Mouse (Mus musculus) intestine, embryonic 16.5 days (tissue): ENCODE measurements around the gene Bub1b. TPM values are rescaled to one million over a fixed set of nuclear protein-coding genes. Genes with fewer than 3 reads are reported as not detected.

Source experiments
- ATAC-seq: fragments of 200-750 bp; cut with Nextera tagmentation; 2 replicates; pipeline ENCODE4 v1.8.0; 2017; ENCODE audit warnings: moderate TSS enrichment, moderate library complexity
- H3K27ac ChIP-seq: fragments of 300-500 bp; sonication (generic); 2 replicates; pipeline ENCODE4 v1.5.1; 2014; ENCODE audit warnings: mild to moderate bottlenecking, low read length
- H3K27me3 ChIP-seq: fragments of 300-500 bp; sonication (generic); replicated peaks from 2 replicates; pipeline ENCODE4 v1.6.1; 2014; ENCODE audit warnings: low read length, control low read depth, mixed read lengths; ENCODE audit not compliant: control insufficient read depth, insufficient read depth
- H3K36me3 ChIP-seq: fragments of 300-500 bp; sonication (generic); 2 replicates; pipeline ENCODE4 v1.6.1; 2014; ENCODE audit warnings: low read length, control low read depth; ENCODE audit not compliant: control insufficient read depth, insufficient read depth
- H3K4me1 ChIP-seq: fragments of 300-500 bp; sonication (generic); 2 replicates; pipeline ENCODE4 v1.6.1; 2014; ENCODE audit warnings: low read length, control low read depth, mixed read lengths; ENCODE audit not compliant: control insufficient read depth, insufficient read depth
- H3K4me2 ChIP-seq: fragments of 300-500 bp; sonication (generic); 2 replicates; pipeline ENCODE4 v1.6.1; 2014; ENCODE audit warnings: low read depth, low read length, control low read depth
- H3K4me3 ChIP-seq: fragments of 300-500 bp; sonication (generic); 2 replicates; pipeline ENCODE4 v1.5.1; 2014; ENCODE audit warnings: mild to moderate bottlenecking, low read length
- H3K9ac ChIP-seq: fragments of 300-500 bp; sonication (generic); 2 replicates; pipeline ENCODE4 v1.6.1; 2014; ENCODE audit warnings: low read depth, low read length
- H3K9me3 ChIP-seq: fragments of 300-500 bp; sonication (generic); 2 replicates; pipeline ENCODE4 v1.6.1; 2016; ENCODE audit warnings: low read length, control low read depth; ENCODE audit not compliant: control insufficient read depth
- WGBS: fragments of 180-500 bp; shearing (Covaris S2); extraction: QIAGEN DNeasy Blood & Tissue Kit; methylation state at CpG from one replicate; pipeline ENCODE4 v1.1.7; 2014; 5-methylcytosine and 5-hydroxymethylcytosine counted together
- polyA plus RNA-seq: library from polyadenylated mRNA; unstranded; fragments of >200 nt; fragmentation: Nextera tagmentation; extraction: Ambion mirVana; gene quantifications from 2 replicates; pipeline ENCODE4 v1.2.1, GENCODE M21; 2015

Bub1b gene
- polyA plus RNA-seq, 1 experiment from 2014 or later: 63.6 TPM

DNA sequence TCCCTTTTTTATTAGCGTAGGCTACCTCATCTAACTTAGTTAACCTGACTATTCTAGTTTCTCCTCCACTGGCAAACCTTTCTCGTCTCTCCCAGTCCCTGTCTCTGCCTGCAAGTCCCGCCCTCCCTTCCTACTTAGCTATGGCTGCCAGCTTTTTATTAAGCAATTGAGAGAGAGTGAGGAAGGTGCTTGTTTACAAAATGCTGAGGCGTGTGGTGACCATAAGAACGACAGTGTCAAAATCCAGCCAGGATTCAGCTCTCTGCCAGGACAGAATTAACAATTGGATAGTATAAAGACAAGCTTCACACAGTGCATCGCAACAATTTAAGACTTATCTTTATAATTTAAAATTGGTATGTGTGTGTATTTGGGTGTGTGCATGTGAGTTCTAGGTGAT is 6.1 kb downstream of the Bub1b start:
- Histone ChIP-seq H3K36me3 (peaks cover 23% of the 10 kb centered on the region), H3K4me3 (no peak overlapping the region), H3K4me1 (0 out of 2 replicates have a peak, but pooled peaks cover 9% of the 10 kb centered on the region), H3K9me3 (no peaks in the 10 kb centered on the region), H3K27ac (no peak overlapping the region), H3K9ac (no peak overlapping the region), H3K4me2 (no peak overlapping the region), H3K27me3 (no peaks in the 10 kb centered on the region)
- no peak for ATAC-seq
- 87% methylated on average over 6 of the region's 6 CpGs for WGBS

GRCm38 (mm10) chr2:118606032-118606431 is 8.0 kb downstream of the Bub1b start:
- H3K9ac ChIP-seq: no peak overlapping the region
- no peak for ATAC-seq
- no peak overlapping the region for H3K4me3 ChIP-seq
- H3K4me1 ChIP-seq: 0 out of 2 replicates have a peak, but pooled peaks cover 1% of the 10 kb centered on the region
- H3K4me2 ChIP-seq: no peak overlapping the region
- 83% methylated on average over 2 of the region's 2 CpGs for WGBS
- no peaks in the 10 kb centered on the region for H3K27me3 ChIP-seq
- H3K36me3 ChIP-seq: peaks cover 30% of the 10 kb centered on the region
- no peak overlapping the region for H3K27ac ChIP-seq
- no peaks in the 10 kb centered on the region for H3K9me3 ChIP-seq

DNA sequence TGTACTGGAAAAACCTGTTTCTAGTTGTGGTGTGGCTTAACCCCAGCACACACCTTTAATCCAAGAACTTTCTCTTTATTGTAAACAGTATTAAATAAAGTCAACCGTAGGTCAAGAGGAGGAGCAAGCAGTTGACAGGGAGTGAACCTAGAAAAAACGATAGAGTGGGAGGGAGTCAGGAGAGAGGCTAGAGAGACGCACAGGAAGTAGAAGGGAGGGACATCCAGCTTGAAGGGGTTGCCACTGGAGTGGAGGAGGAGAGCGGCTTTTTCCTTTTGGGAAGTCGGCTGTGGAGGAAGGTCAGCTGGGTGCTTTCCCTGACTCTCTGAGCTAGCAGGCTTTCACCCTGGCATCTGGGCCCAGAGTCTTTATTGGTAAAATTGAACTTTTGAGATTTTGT is 9.0 kb downstream of the Bub1b start:
- Histone ChIP-seq H3K4me2 (no peak overlapping the region), H3K4me1 (no peaks in the 10 kb centered on the region), H3K27me3 (no peaks in the 10 kb centered on the region), H3K36me3 (peaks cover 28% of the 10 kb centered on the region), H3K4me3 (no peak overlapping the region), H3K27ac (no peak overlapping the region), H3K9me3 (no peaks in the 10 kb centered on the region), H3K9ac (no peak overlapping the region)
- no peak for ATAC-seq
- WGBS: 59% methylated on average over 5 of the region's 5 CpGs

GRCm38 (mm10) chr2:118618013-118618412 is 20.0 kb downstream of the Bub1b start:
- Histone ChIP-seq H3K27ac (no peak overlapping the region), H3K4me2 (no peak overlapping the region), H3K27me3 (no peaks in the 10 kb centered on the region), H3K4me1 (no peaks in the 10 kb centered on the region), H3K9me3 (no peaks in the 10 kb centered on the region), H3K9ac (no peak overlapping the region), H3K36me3 (peaks cover 31% of the 10 kb centered on the region), H3K4me3 (no peak overlapping the region)
- 86% methylated on average over 5 of the region's 5 CpGs for WGBS
- no peak for ATAC-seq

GRCm38 (mm10) chr2:118620101-118620500 is 22.1 kb downstream of the Bub1b start:
- no peak overlapping the region for H3K4me2 ChIP-seq
- H3K4me3 ChIP-seq: no peak overlapping the region
- H3K27ac ChIP-seq: no peak overlapping the region
- ATAC-seq: no peak
- H3K27me3 ChIP-seq: no peaks in the 10 kb centered on the region
- 67% methylated on average over 2 of the region's 2 CpGs for WGBS
- H3K9ac ChIP-seq: no peak overlapping the region
- no peaks in the 10 kb centered on the region for H3K9me3 ChIP-seq
- no peaks in the 10 kb centered on the region for H3K4me1 ChIP-seq
- H3K36me3 ChIP-seq: peaks cover 26% of the 10 kb centered on the region

DNA sequence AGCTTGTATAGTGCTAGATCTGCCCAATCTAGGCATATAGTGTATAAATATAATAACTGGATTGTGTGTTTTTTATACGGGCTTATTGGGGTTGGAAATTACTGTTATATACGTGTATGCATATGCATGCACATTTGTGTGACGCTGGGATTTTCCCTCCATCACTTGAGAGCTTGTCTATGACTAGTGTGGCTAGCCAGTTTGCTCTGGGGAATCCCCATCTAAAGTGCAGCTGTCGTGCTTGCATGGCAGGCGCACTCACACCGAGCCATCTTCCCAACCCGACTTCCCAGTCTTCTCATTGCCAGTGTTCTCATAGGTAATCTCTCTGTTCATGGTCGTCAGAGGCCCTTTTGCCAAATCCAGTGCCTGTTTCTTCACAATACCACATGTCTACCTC is 22.6 kb downstream of the Bub1b start:
- H3K4me1 ChIP-seq: no peaks in the 10 kb centered on the region
- 85% methylated on average over 8 of the region's 8 CpGs for WGBS
- no peak overlapping the region for H3K4me3 ChIP-seq
- H3K27ac ChIP-seq: no peak overlapping the region
- ATAC-seq: no peak
- no peak overlapping the region for H3K4me2 ChIP-seq
- no peaks in the 10 kb centered on the region for H3K9me3 ChIP-seq
- H3K36me3 ChIP-seq: peaks cover 21% of the 10 kb centered on the region
- no peak overlapping the region for H3K9ac ChIP-seq
- no peaks in the 10 kb centered on the region for H3K27me3 ChIP-seq

GRCm38 (mm10) chr2:118629276-118629675 is 31.3 kb downstream of the Bub1b start:
- H3K9ac ChIP-seq: no peak overlapping the region
- no peak overlapping the region for H3K4me3 ChIP-seq
- H3K4me2 ChIP-seq: no peak overlapping the region
- WGBS: 82% methylated on average over 6 of the region's 6 CpGs
- H3K9me3 ChIP-seq: no peaks in the 10 kb centered on the region
- peaks cover 12% of the 10 kb centered on the region; the same call in 1 of the 2 replicates for H3K36me3 ChIP-seq
- no peak overlapping the region for H3K27ac ChIP-seq
- no peak for ATAC-seq
- no peaks in the 10 kb centered on the region for H3K4me1 ChIP-seq
- H3K27me3 ChIP-seq: no peaks in the 10 kb centered on the region

DNA sequence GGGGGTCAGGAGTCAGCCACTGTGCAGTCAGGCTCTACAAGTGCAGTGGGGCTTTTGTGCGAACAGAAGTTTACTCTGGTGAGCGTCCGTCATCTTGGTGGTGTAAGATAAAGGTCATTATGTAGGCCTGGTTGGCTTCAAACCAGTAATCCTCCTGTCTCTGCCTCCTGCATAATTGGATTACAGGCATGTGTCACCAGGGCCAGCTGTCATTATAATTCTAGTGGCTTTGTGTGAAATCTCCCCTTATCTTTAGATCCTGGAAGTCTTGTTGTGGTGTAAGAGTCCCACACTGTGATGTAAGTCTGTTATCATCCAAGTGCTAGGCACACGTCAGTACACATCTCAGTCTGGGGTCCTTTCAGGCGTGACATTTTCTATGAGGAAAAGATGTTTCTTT is 35.4 kb downstream of the Bub1b start:
- 73% methylated on average over 5 of the region's 5 CpGs for WGBS
- no peaks in the 10 kb centered on the region for H3K27me3 ChIP-seq
- H3K4me3 ChIP-seq: no peak overlapping the region
- H3K4me1 ChIP-seq: no peaks in the 10 kb centered on the region
- ATAC-seq: no peak
- H3K36me3 ChIP-seq: peaks cover 20% of the 10 kb centered on the region; the same call in 1 of the 2 replicates
- H3K27ac ChIP-seq: no peak overlapping the region
- H3K9ac ChIP-seq: no peak overlapping the region
- H3K9me3 ChIP-seq: no peaks in the 10 kb centered on the region
- no peak overlapping the region for H3K4me2 ChIP-seq

GRCm38 (mm10) chr2:118637258-118637657 is 39.2 kb downstream of the Bub1b start:
- peak; percentile 39; the same call in 1 of the 2 replicates for ATAC-seq
- H3K4me2 ChIP-seq: no peak overlapping the region
- WGBS: 72% methylated on average over 5 of the region's 5 CpGs
- no peaks in the 10 kb centered on the region for H3K27me3 ChIP-seq
- H3K9ac ChIP-seq: no peak overlapping the region
- no peaks in the 10 kb centered on the region for H3K4me1 ChIP-seq
- no peaks in the 10 kb centered on the region for H3K9me3 ChIP-seq
- H3K4me3 ChIP-seq: no peak overlapping the region
- no peak overlapping the region for H3K27ac ChIP-seq
- H3K36me3 ChIP-seq: peaks cover 26% of the 10 kb centered on the region; the same call in 1 of the 2 replicates

GRCm38 (mm10) chr2:118637888-118638526 is 40.0 kb downstream of the Bub1b start:
- no peaks in the 10 kb centered on the region for H3K4me1 ChIP-seq
- peak; percentile 69 for ATAC-seq
- H3K9ac ChIP-seq: no peak overlapping the region
- H3K4me2 ChIP-seq: no peak overlapping the region
- no peaks in the 10 kb centered on the region for H3K27me3 ChIP-seq
- peaks cover 26% of the 10 kb centered on the region; the same call in 1 of the 2 replicates for H3K36me3 ChIP-seq
- H3K27ac ChIP-seq: no peak overlapping the region
- 34% methylated on average over 8 of the region's 8 CpGs for WGBS
- no peaks in the 10 kb centered on the region for H3K9me3 ChIP-seq
- no peak overlapping the region for H3K4me3 ChIP-seq
